20 mouse cellular contexts compared by ENCODE assay signal in the genomic region with DNA sequence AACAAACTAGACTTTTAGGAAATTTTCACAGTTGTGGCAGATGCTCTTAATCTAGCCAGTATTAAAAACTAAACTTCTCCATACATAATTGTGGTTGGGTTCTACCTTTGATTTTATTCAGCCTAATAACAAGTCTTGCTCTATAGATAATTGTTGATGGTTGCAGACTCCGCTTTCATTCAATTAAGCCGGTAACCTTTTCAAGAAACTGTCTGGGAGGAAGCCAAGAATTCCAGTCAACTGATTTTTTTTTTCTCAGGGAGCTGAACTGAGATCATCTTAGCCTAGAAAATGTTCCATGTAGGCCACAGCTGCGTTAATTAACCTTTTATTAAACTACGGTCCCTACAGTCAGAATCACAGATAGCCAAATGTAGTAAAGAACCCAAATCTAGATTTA.
DNase-seq lines count a peak whose midpoint lies in the region; ATAC-seq and TF ChIP-seq lines count a peak whose summit lies in the region.
"Had no signal": no experiment of that assay in that cellular context is flagged by ENCODE, and none has a peak within 500 bp of the region (broad histone marks: within the 10 kb centered on the region; RNA-seq: fewer than 3 reads in every experiment).

No protein-coding gene starts in this region.

- no peak for ATAC-seq in lung, embryonic 14.5 days (ENCODE audit: insufficient read depth)
- ATAC-seq: forebrain, embryonic 15.5 days; inflammation-experienced regulatory T-cells, adult 6 months; lung, postnatal 0 days had no signal

- no peaks in the 10 kb centered on the region for H3K4me1 ChIP-seq in heart, embryonic 10.5 days
- no peaks in the 10 kb centered on the region for H3K4me1 ChIP-seq in lung, embryonic 14.5 days (ENCODE audit: insufficient read depth)
- H3K4me1 ChIP-seq: midbrain, embryonic 10.5 days had no signal

- 82% methylated on average over 4 of the region's 4 CpGs for WGBS in heart, embryonic 10.5 days
- WGBS in lung, embryonic 14.5 days = 53% methylated on average over 4 of the region's 4 CpGs

- H3K36me3 ChIP-seq in heart, embryonic 10.5 days = no peaks in the 10 kb centered on the region
- no peaks in the 10 kb centered on the region for H3K36me3 ChIP-seq in lung, embryonic 14.5 days (ENCODE audit: insufficient read depth)
- H3K36me3 ChIP-seq: embryonic facial prominence, embryonic 13.5 days; forebrain, embryonic 15.5 days; midbrain, embryonic 10.5 days had no signal

- no peak overlapping the region for H3K9ac ChIP-seq in lung, embryonic 14.5 days
- H3K9ac ChIP-seq: embryonic facial prominence, embryonic 13.5 days; forebrain, embryonic 15.5 days had no signal

- no peaks in the 10 kb centered on the region for H3K9me3 ChIP-seq in heart, embryonic 10.5 days
- no peaks in the 10 kb centered on the region for H3K9me3 ChIP-seq in lung, embryonic 14.5 days (ENCODE audit: low read depth, low read length)
- H3K9me3 ChIP-seq: embryonic facial prominence, embryonic 13.5 days; forebrain, embryonic 15.5 days; midbrain, embryonic 10.5 days had no signal

- no peak overlapping the region for H3K4me3 ChIP-seq in heart, embryonic 10.5 days
- H3K4me3 ChIP-seq in lung, embryonic 14.5 days (ENCODE audit: low read depth, low read length) = no peak overlapping the region
- H3K4me3 ChIP-seq: embryonic facial prominence, embryonic 13.5 days; forebrain, embryonic 15.5 days; midbrain, embryonic 10.5 days had no signal

- no peak for TF ChIP-seq CTCF in lung, embryonic 14.5 days (IDR thresholded peaks at IDR 0.05; ENCODE audit: low read depth)

- no peak overlapping the region for H3K27ac ChIP-seq in heart, embryonic 10.5 days
- H3K27ac ChIP-seq in lung, embryonic 14.5 days (ENCODE audit: low read depth) = no peak overlapping the region
- H3K27ac ChIP-seq: embryonic facial prominence, embryonic 13.5 days; forebrain, embryonic 15.5 days; midbrain, embryonic 10.5 days had no signal

- H3K27me3 ChIP-seq in heart, embryonic 10.5 days (ENCODE audit: insufficient read depth, poor library complexity, severe bottlenecking) = no peaks in the 10 kb centered on the region
- H3K27me3 ChIP-seq in lung, embryonic 14.5 days (ENCODE audit: insufficient read depth, low read length) = no peaks in the 10 kb centered on the region
- H3K27me3 ChIP-seq: embryonic facial prominence, embryonic 13.5 days; forebrain, embryonic 15.5 days had no signal

- no peak overlapping the region for H3K4me2 ChIP-seq in lung, embryonic 14.5 days
- H3K4me2 ChIP-seq: embryonic facial prominence, embryonic 13.5 days; forebrain, embryonic 15.5 days had no signal

- DNase-seq in heart, adult 8-10 months (ENCODE audit: low spot score) = peak; percentile 6
- DNase-seq in heart, embryonic 10.5 days (ENCODE audit: low spot score) = no peak
- peak; percentile 52 for DNase-seq in lung, embryonic 14.5 days
- DNase-seq in lung, postnatal 36 days = no peak
- DNase-seq in adipocyte (ENCODE audit: low spot score) = peak; percentile 59
- no peak for DNase-seq in gastrocnemius, postnatal 25 days
- no peak for DNase-seq in frontal cortex, postnatal 10 days (ENCODE audit: low spot score in 2 of 2)
- DNase-seq: adrenal gland, postnatal 14 days; cerebellum, adult 11 months; cerebellum, postnatal 25 days; gastrocnemius, postnatal 36 days; kidney, adult 2 months; kidney, postnatal 10 days; left cerebral cortex, postnatal 4 days; thymus, postnatal 14 days had no signal

Comparison
In these comparisons a context has a peak if more than half of its experiments do, and no peak if none do; other contexts are left out.
1. DNase-seq: peak in heart, adult 8-10 months (single experiment), lung, embryonic 14.5 days (single experiment) and adipocyte (single experiment); none in heart, embryonic 10.5 days (single experiment), lung, postnatal 36 days (single experiment), gastrocnemius, postnatal 25 days (single experiment) and frontal cortex, postnatal 10 days (0 of 2).